Mouse (Mus musculus): ENCODE measurements at regions not wholly inside any gene's neighbourhood (a gene's known extent, or its start where the extent isn't known, plus 50 kb on each side); places are given as distances from the start of the nearest gene placed in this dataset.

GRCm38 (mm10) chr4:31825438-31825830, 138.5 kb upstream of the Map3k7 start:
- no peak for TF ChIP-seq CEBPB (IDR thresholded peaks at IDR 0.05; ENCODE audit: insufficient read depth, poor library complexity, severe bottlenecking)
- no peak for TF ChIP-seq USF1 (IDR thresholded peaks at IDR 0.05; ENCODE audit: low read depth)
- no peak for TF ChIP-seq POLR2A (IDR thresholded peaks at IDR 0.05; ENCODE audit: insufficient read length, low read depth)
- no peak for TF ChIP-seq POLR2AphosphoS2 (IDR thresholded peaks at IDR 0.05; ENCODE audit: insufficient read length, low read depth)
